ENCODE assay signal across 8 mouse cellular contexts in the genomic region with DNA sequence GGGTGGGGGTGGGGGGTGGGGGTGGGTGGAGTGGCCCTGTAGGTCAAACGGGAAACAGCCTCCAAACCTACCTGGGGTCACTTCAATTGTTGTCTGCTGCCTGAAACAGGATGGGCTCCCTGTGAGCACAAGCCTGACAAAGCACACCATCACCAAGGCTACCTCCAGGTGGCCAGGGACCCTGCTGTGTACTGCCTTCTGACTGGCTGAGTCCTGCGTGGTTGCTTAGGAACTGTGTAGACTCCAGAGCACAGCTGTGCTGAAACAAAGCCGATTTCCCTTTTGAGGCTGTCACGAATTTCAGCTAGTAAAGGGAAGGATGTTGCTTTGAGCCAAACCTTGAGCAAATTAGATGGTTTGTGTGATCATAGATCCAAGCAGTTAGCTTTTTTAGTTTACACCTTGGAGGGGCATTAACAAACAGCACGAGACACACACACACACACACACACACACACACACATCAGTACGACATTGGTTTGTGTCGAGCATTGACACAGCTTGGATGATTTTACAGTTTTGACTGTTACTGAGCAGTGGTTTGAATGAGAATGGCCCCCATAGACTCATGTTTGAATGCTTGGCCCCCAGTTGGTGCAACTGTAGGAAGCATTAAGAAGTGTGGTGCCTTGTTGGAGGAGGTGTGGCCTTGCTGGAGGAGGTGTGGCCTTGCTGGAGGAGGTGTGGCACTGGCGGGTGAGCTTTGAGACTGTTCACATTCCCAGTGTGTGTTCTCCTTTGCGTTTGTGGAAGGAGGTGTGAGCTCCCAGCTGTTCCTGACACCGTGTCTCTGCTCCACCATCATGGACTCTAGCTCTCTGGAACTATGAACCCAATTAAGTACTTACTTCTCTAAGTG. TPM values are rescaled to one million over a fixed set of nuclear protein-coding genes. Genes with fewer than 3 reads are reported as not detected.
DNase-seq lines count a peak whose midpoint lies in the region; ATAC-seq and TF ChIP-seq lines count a peak whose summit lies in the region.

No protein-coding gene starts in this region.

- no peaks in the 10 kb centered on the region for H3K79me2 ChIP-seq in heart, adult 2 months (replicated peaks; ENCODE audit: control insufficient read depth, insufficient read depth, low read length)

- no peak for DNase-seq in heart, postnatal 0 days (ENCODE audit: low spot score)
- DNase-seq in heart, adult 2 months: no peak
- peak; percentile 26 for DNase-seq in hindlimb bud, embryonic 11.5 days (ENCODE audit: extremely low spot score, low read depth, low spot score)
- DNase-seq in liver: peak; percentile 60
- DNase-seq in gastrocnemius, adult 18-20 months (ENCODE audit: low spot score): no peak

- no peak overlapping the region for H3K27ac ChIP-seq in heart, postnatal 0 days (ENCODE audit: low read depth)
- no peak overlapping the region for H3K27ac ChIP-seq in heart, adult 2 months
- H3K27ac ChIP-seq in embryonic facial prominence, embryonic 13.5 days: no peak overlapping the region
- peak overlapping the region; percentile 86 for H3K27ac ChIP-seq in olfactory bulb, adult 2 months (ENCODE audit: insufficient read depth, low read depth, low read length)

- H3K27me3 ChIP-seq in heart, postnatal 0 days (ENCODE audit: control insufficient read depth, insufficient read depth, low read length): no peaks in the 10 kb centered on the region
- H3K27me3 ChIP-seq in heart, adult 2 months (ENCODE audit: control insufficient read depth, insufficient read depth, low read length): no peaks in the 10 kb centered on the region
- H3K27me3 ChIP-seq in embryonic facial prominence, embryonic 13.5 days: no peaks in the 10 kb centered on the region

- no peak overlapping the region for H3K4me2 ChIP-seq in heart, postnatal 0 days (ENCODE audit: low read depth, low read length)
- peak overlapping the region; percentile 39 for H3K4me2 ChIP-seq in embryonic facial prominence, embryonic 13.5 days

- no peak for TF ChIP-seq POLR2A in heart, adult 2 months (IDR thresholded peaks at IDR 0.05; ENCODE audit: insufficient read depth, low read depth, low read length)
- no peak for TF ChIP-seq POLR2A in olfactory bulb, adult 2 months (IDR thresholded peaks at IDR 0.05; ENCODE audit: insufficient read depth, low read depth, low read length)

- peaks cover 17% of the 10 kb centered on the region for H3K4me1 ChIP-seq in heart, postnatal 0 days (ENCODE audit: control insufficient read depth, insufficient read depth)
- H3K4me1 ChIP-seq in heart, adult 2 months (ENCODE audit: control insufficient read depth, insufficient read depth, low read length): peaks cover 3% of the 10 kb centered on the region; the same call in 1 of the 2 replicates
- peaks cover 4% of the 10 kb centered on the region; the same call in 1 of the 2 replicates for H3K4me1 ChIP-seq in embryonic facial prominence, embryonic 13.5 days
- peaks cover 11% of the 10 kb centered on the region for H3K4me1 ChIP-seq in olfactory bulb, adult 2 months (ENCODE audit: control insufficient read depth, insufficient read depth, low read length)

- ATAC-seq in heart, postnatal 0 days (ENCODE audit: insufficient read depth, low read depth): 0 out of 2 replicates have a peak, but pooled peaks have one; percentile 37
- peak; percentile 80; the same call in 1 of the 2 replicates for ATAC-seq in embryonic facial prominence, embryonic 13.5 days (ENCODE audit: insufficient number of reproducible peaks, insufficient read depth, low FRiP score, low TSS enrichment, low read depth)
- no peak for ATAC-seq in monocyte, adult 5-6 weeks (replicated peaks; ENCODE audit: insufficient number of reproducible peaks, low FRiP score, low TSS enrichment, poor library complexity, severe bottlenecking)

- TF ChIP-seq EP300 in heart, postnatal 0 days (IDR thresholded peaks at IDR 0.05; ENCODE audit: low read depth): no peak
- TF ChIP-seq EP300 in heart, adult 2 months (IDR thresholded peaks at IDR 0.05; ENCODE audit: insufficient read depth, low read depth, low read length): no peak

- no peak overlapping the region for H3K4me3 ChIP-seq in heart, postnatal 0 days (ENCODE audit: low read depth, low read length)
- no peak overlapping the region for H3K4me3 ChIP-seq in heart, adult 2 months
- no peak overlapping the region for H3K4me3 ChIP-seq in embryonic facial prominence, embryonic 13.5 days
- H3K4me3 ChIP-seq in olfactory bulb, adult 2 months (ENCODE audit: insufficient read depth, low read depth, low read length): no peak overlapping the region

- TF ChIP-seq CTCF in heart, postnatal 0 days (IDR thresholded peaks at IDR 0.05; ENCODE audit: low read depth): no peak
- no peak for TF ChIP-seq CTCF in heart, adult 2 months (IDR thresholded peaks at IDR 0.05)
- no peak for TF ChIP-seq CTCF in olfactory bulb, adult 2 months (IDR thresholded peaks at IDR 0.05; ENCODE audit: insufficient read depth, low read depth, low read length)

- H3K9ac ChIP-seq in heart, postnatal 0 days (replicated peaks; ENCODE audit: low read depth, low read length): no peak overlapping the region
- no peak overlapping the region for H3K9ac ChIP-seq in heart, adult 2 months (ENCODE audit: low read depth, low read length)
- H3K9ac ChIP-seq in embryonic facial prominence, embryonic 13.5 days: no peak overlapping the region

- H3K36me3 ChIP-seq in heart, postnatal 0 days (replicated peaks; ENCODE audit: control insufficient read depth, insufficient read depth, low read length): no peaks in the 10 kb centered on the region
- H3K36me3 ChIP-seq in heart, adult 2 months (ENCODE audit: control insufficient read depth, insufficient read depth, low read length): no peaks in the 10 kb centered on the region
- no peaks in the 10 kb centered on the region for H3K36me3 ChIP-seq in embryonic facial prominence, embryonic 13.5 days

- intact Hi-C loops in heart, adult 2 months (cut with DNase I): loop anchor here (5.0 kb wide), 1 partner anchor 60 kb away; a partner anchor contains a TSS

- H3K9me3 ChIP-seq in heart, postnatal 0 days (replicated peaks; ENCODE audit: control insufficient read depth, low read length): no peaks in the 10 kb centered on the region
- no peaks in the 10 kb centered on the region for H3K9me3 ChIP-seq in embryonic facial prominence, embryonic 13.5 days

- WGBS in heart, postnatal 0 days: 33% methylated on average over 10 of the region's 10 CpGs
- whole genome bisulfite sequencing in heart, adult 2 months: 40% methylated on average over 10 of the region's 10 CpGs
- 6% methylated on average over 10 of the region's 10 CpGs for WGBS in embryonic facial prominence, embryonic 13.5 days
- 5% methylated on average over 10 of the region's 10 CpGs for WGBS in olfactory bulb, adult 2 months

RNA-seq across cellular contexts. Expression of a gene that starts 11.8 kb away (rescaled TPM):
- total RNA-seq in heart, postnatal 0 days (2014; rRNA removed; ENCODE audit: low replicate concordance): not detected in 2 replicates
- not detected in 2 replicates for polyA plus RNA-seq in heart, postnatal 0 days (2015; fragmentation: Nextera tagmentation; extraction: Ambion mirVana)
- not detected for total RNA-seq in heart, adult 2 months (2021)
- polyA plus RNA-seq in heart, adult 2 months (2012; rRNA removed): not detected in 2 replicates
- polyA plus RNA-seq in embryonic facial prominence, embryonic 13.5 days (2015; fragmentation: Nextera tagmentation; extraction: Ambion mirVana): not detected in 2 replicates
- polyA plus RNA-seq in olfactory bulb, adult 2 months (2012; ENCODE audit: insufficient read depth, insufficient read length, low replicate concordance, missing spikeins): not detected in 2 replicates
- total RNA-seq in monocyte, adult 5-6 weeks (2017): not detected in 3 replicates
- total RNA-seq in gastrocnemius, adult 18-20 months (2021): not detected

Comparison
In these comparisons a context has a peak if more than half of its experiments do, and no peak if none do; other contexts are left out.
1. DNase-seq: peak in hindlimb bud, embryonic 11.5 days (single experiment) and liver (single experiment); none in heart, postnatal 0 days (single experiment), heart, adult 2 months (0 of 2) and gastrocnemius, adult 18-20 months (single experiment).